Mouse (Mus musculus) CH12.LX (cell line): Measurements from ENCODE around the gene Psors1c2. TPM values are rescaled to one million over a fixed set of nuclear protein-coding genes. Genes with fewer than 3 reads are reported as not detected.

Source experiments
- DNase-seq: peaks from one replicate; pipeline ENCODE4 v3.0.0-alpha.2; 2013; ENCODE audit errors: extremely low read depth
- H3K27ac ChIP-seq: 2 replicates; pipeline ENCODE4 v1.5.1; 2012; ENCODE audit warnings: low read depth, mild to moderate bottlenecking, control low read depth, moderate library complexity; ENCODE audit not compliant: insufficient read depth
- H3K27me3 ChIP-seq: replicated peaks from 2 replicates; pipeline ENCODE3; 2012; ENCODE audit warnings: inconsistent platforms
- H3K36me3 ChIP-seq, 2 experiments: replicated peaks in 1 of 2; 2 replicates each; pipeline versions ENCODE3 to v1.6.1; 2012; ENCODE audit warnings: inconsistent platforms in 1 of 2, low read length in 1 of 2, mild to moderate bottlenecking in 1 of 2, mixed read lengths in 1 of 2, moderate library complexity in 1 of 2; ENCODE audit not compliant: control insufficient read depth in 1 of 2, insufficient read depth in 1 of 2
- H3K4me1 ChIP-seq, 2 experiments: 2 replicates each; pipeline ENCODE4 v1.6.1; 2012; ENCODE audit warnings: inconsistent platforms in 1 of 2, moderate library complexity in 1 of 2; ENCODE audit not compliant: insufficient read depth in 2 of 2, control insufficient read depth in 1 of 2
- H3K4me2 ChIP-seq: 2 replicates; pipeline ENCODE4 v1.6.1; 2012; ENCODE audit warnings: low read depth, mild to moderate bottlenecking, control low read depth; ENCODE audit not compliant: poor library complexity, insufficient read depth, severe bottlenecking
- H3K4me3 ChIP-seq, 3 experiments: fragments of 150-350 bp in 1 of 3; sonication (generic) in 1 of 3; replicated peaks in 1 of 3; 2 replicates each; pipeline versions ENCODE3 to v1.5.1; 2011 to 2012; ENCODE audit warnings: low read depth in 2 of 3, low read length in 2 of 3, mild to moderate bottlenecking in 2 of 3, moderate library complexity in 2 of 3, control low read depth in 1 of 3, improper control_type of control experiment in 1 of 3, inconsistent platforms in 1 of 3, mixed read lengths in 1 of 3; ENCODE audit not compliant: poor library complexity in 1 of 3
- H3K79me2 ChIP-seq: replicated peaks from 2 replicates; pipeline ENCODE4 v1.6.1; 2012; ENCODE audit warnings: mild to moderate bottlenecking, moderate library complexity; ENCODE audit not compliant: control insufficient read depth, poor library complexity, insufficient read depth, severe bottlenecking; ENCODE audit errors: extremely low read depth
- H3K9ac ChIP-seq: 2 replicates; pipeline ENCODE4 v1.6.1; 2012; ENCODE audit warnings: low read depth, mild to moderate bottlenecking, control low read depth, moderate library complexity; ENCODE audit not compliant: insufficient read depth
- H3K9me3 ChIP-seq: replicated peaks from 2 replicates; pipeline ENCODE3; 2012; ENCODE audit warnings: low read length, inconsistent platforms, mixed read lengths
- CHD2 ChIP-seq: IDR thresholded peaks from 2 replicates; pipeline ENCODE4 v1.6.1; 2011; ENCODE audit warnings: low read length, improper control_type of control experiment
- CTCF ChIP-seq, 2 experiments: IDR thresholded peaks in 1 of 2; conservative IDR thresholded peaks in 1 of 2; 2 replicates each; pipeline ENCODE4 v1.5.1; 2011 to 2012; ENCODE audit warnings: low read depth in 2 of 2, low read length in 2 of 2, improper control_type of control experiment in 1 of 2, inconsistent platforms in 1 of 2, mild to moderate bottlenecking in 1 of 2, moderate library complexity in 1 of 2
- E2F4 ChIP-seq: IDR thresholded peaks from 2 replicates; pipeline ENCODE4 v1.6.1; 2011; ENCODE audit warnings: low read depth, low read length, improper control_type of control experiment; ENCODE audit not compliant: insufficient replicate concordance
- EP300 ChIP-seq: IDR thresholded peaks from 2 replicates; pipeline ENCODE4 v1.6.1; 2011; ENCODE audit warnings: low read length, improper control_type of control experiment
- ETS1 ChIP-seq: conservative IDR thresholded peaks from 2 replicates; pipeline ENCODE4 v1.6.1; 2012; ENCODE audit warnings: low read depth, mild to moderate bottlenecking, inconsistent platforms, low read length, improper control_type of control experiment, moderate library complexity
- GABPA ChIP-seq: IDR thresholded peaks from 2 replicates; pipeline ENCODE4 v1.6.1; 2012; ENCODE audit warnings: low read depth, low read length, improper control_type of control experiment, inconsistent platforms; ENCODE audit not compliant: insufficient replicate concordance
- HCFC1 ChIP-seq: IDR thresholded peaks from 2 replicates; pipeline ENCODE4 v1.6.1; 2012; ENCODE audit warnings: low read depth, mild to moderate bottlenecking, inconsistent platforms, low read length, improper control_type of control experiment
- IRF4 ChIP-seq: IDR thresholded peaks from 2 replicates; pipeline ENCODE4 v1.6.1; 2014; ENCODE audit warnings: low read depth, mild to moderate bottlenecking, inconsistent platforms, low read length, improper control_type of control experiment
- JUN ChIP-seq: IDR thresholded peaks from 2 replicates; pipeline ENCODE4 v1.6.1; 2011; ENCODE audit warnings: low read depth, mild to moderate bottlenecking, low read length, improper control_type of control experiment, moderate library complexity; ENCODE audit not compliant: insufficient read depth
- MAFK ChIP-seq: IDR thresholded peaks from 2 replicates; pipeline ENCODE4 v1.6.1; 2011; ENCODE audit warnings: low read length, improper control_type of control experiment; ENCODE audit not compliant: insufficient replicate concordance
- MAX ChIP-seq: IDR thresholded peaks from 2 replicates; pipeline ENCODE4 v1.6.1; 2011; ENCODE audit warnings: low read length, improper control_type of control experiment
- MYC ChIP-seq: IDR thresholded peaks from 2 replicates; pipeline ENCODE4 v1.6.1; 2011; ENCODE audit warnings: low read depth, mild to moderate bottlenecking, improper control_type of control experiment, low read length
- NELFE ChIP-seq: IDR thresholded peaks from 2 replicates; pipeline ENCODE4 v1.6.1; 2011; ENCODE audit warnings: low read depth, low read length, improper control_type of control experiment
- PAX5 ChIP-seq: IDR thresholded peaks from 2 replicates; pipeline ENCODE4 v1.6.1; 2012; ENCODE audit warnings: low read length, inconsistent platforms, mixed read lengths
- POLR2A ChIP-seq: IDR thresholded peaks from 2 replicates; pipeline ENCODE4 v1.6.1; 2011; ENCODE audit warnings: low read depth, mild to moderate bottlenecking, improper control_type of control experiment, low read length
- POLR2AphosphoS2 ChIP-seq: IDR thresholded peaks from 2 replicates; pipeline ENCODE4 v1.6.1; 2011; ENCODE audit warnings: low read depth, low read length, improper control_type of control experiment
- RAD21 ChIP-seq: IDR thresholded peaks from 2 replicates; pipeline ENCODE4 v1.6.1; 2011; ENCODE audit warnings: low read depth, mild to moderate bottlenecking, low read length, improper control_type of control experiment, moderate library complexity
- SMC3 ChIP-seq: IDR thresholded peaks from 2 replicates; pipeline ENCODE4 v1.6.1; 2011; ENCODE audit warnings: low read depth, low read length, improper control_type of control experiment
- TCF12 ChIP-seq: IDR thresholded peaks from 2 replicates; pipeline ENCODE4 v1.6.1; 2014; ENCODE audit warnings: low read depth, mild to moderate bottlenecking, inconsistent platforms, low read length, improper control_type of control experiment
- UBTF ChIP-seq: IDR thresholded peaks from 2 replicates; pipeline ENCODE4 v1.6.1; 2012; ENCODE audit warnings: low read depth, mild to moderate bottlenecking, inconsistent platforms, low read length, improper control_type of control experiment, moderate library complexity
- USF2 ChIP-seq: conservative IDR thresholded peaks from 2 replicates; pipeline ENCODE4 v1.6.1; 2011; ENCODE audit warnings: low read depth, low read length, improper control_type of control experiment
- ZKSCAN1 ChIP-seq: IDR thresholded peaks from 2 replicates; pipeline ENCODE4 v1.6.1; 2012; ENCODE audit warnings: low read depth, inconsistent platforms, low read length, improper control_type of control experiment, borderline replicate concordance
- ZMIZ1 ChIP-seq: IDR thresholded peaks from 2 replicates; pipeline ENCODE4 v1.6.1; 2012; ENCODE audit warnings: low read depth, mild to moderate bottlenecking, inconsistent platforms, low read length, improper control_type of control experiment
- ZNF384 ChIP-seq: IDR thresholded peaks from 2 replicates; pipeline ENCODE4 v1.6.1; 2012; ENCODE audit warnings: low read depth, low read length, improper control_type of control experiment, inconsistent platforms
- dilution Hi-C: fragments of 300-500 bp; cut with MboI; formaldehyde crosslinking; loops from 2 replicates; pipeline ENCODE4 v1.14.3; 2020; ENCODE audit warnings: low sequenced_read_pairs; ENCODE audit not compliant: extremely low pct_unique_long_range_greater_than_20kb, extremely low pct_ligation_motif_present
- in situ Hi-C: fragments of 300-500 bp; cut with MboI; formaldehyde crosslinking; loops from 3 replicates; pipeline ENCODE4 v1.14.3; 2019; ENCODE audit warnings: low sequenced_read_pairs, low pct_ligation_motif_present, low pct_unique_long_range_greater_than_20kb, mixed read lengths
- polyA plus RNA-seq: library from polyadenylated mRNA; unstranded; fragments of >175 nt; gene quantifications from 2 replicates; pipeline ENCODE4 v1.2.1, GENCODE M21; 2012; ENCODE audit warnings: low read depth; ENCODE audit not compliant: insufficient read length
- total RNA-seq, 2 experiments: library from RNA; depleted of rRNA; stranded (reverse); fragments of 300-350 nt in 1 of 2; fragments of >200 nt in 1 of 2; gene quantifications; 2 replicates each; pipeline ENCODE4 v1.2.3; 2012 to 2014

The Psors1c2 gene
- total and polyA plus RNA-seq, 3 experiments = 0.27 TPM; not detected in 2

GRCm38 (mm10) chr17:35548636-35549035 lies 15.6 kb downstream of the Psors1c2 start:
- peaks cover 15 to 44% of the 10 kb centered on the region in 2 experiments for H3K4me1 ChIP-seq
- TF ChIP-seq MAX (no peak), ETS1 (no peak), IRF4 (no peak), ZMIZ1 (no peak), CHD2 (no peak), RAD21 (no peak), NELFE (no peak), SMC3 (no peak), PAX5 (no peak)
- H3K4me3 ChIP-seq = no peak overlapping the region
- dilution Hi-C loops = no loop called here
- no peak for DNase-seq
- H3K79me2 ChIP-seq = no peaks in the 10 kb centered on the region
- in situ Hi-C loops = no loop called here
- no peaks in the 10 kb centered on the region for H3K36me3 ChIP-seq
- H3K27ac ChIP-seq = no peak overlapping the region
- no peak overlapping the region for H3K4me2 ChIP-seq
- H3K27me3 ChIP-seq = peaks cover 2% of the 10 kb centered on the region
- no peak overlapping the region for H3K9ac ChIP-seq
- peaks cover 3% of the 10 kb centered on the region for H3K9me3 ChIP-seq

GRCm38 (mm10) chr17:35549437-35550142 lies 16.6 kb downstream of the Psors1c2 start:
- H3K36me3 ChIP-seq = no peaks in the 10 kb centered on the region
- H3K4me2 ChIP-seq = no peak overlapping the region
- H3K4me3 ChIP-seq = no peak overlapping the region
- H3K9me3 ChIP-seq = peaks cover 3% of the 10 kb centered on the region
- H3K79me2 ChIP-seq = no peaks in the 10 kb centered on the region
- dilution Hi-C loops (no loop called here), in situ Hi-C loops (loop anchor here (5.0 kb wide), 1 partner anchor 32 kb away; the partner anchor contains the start of genes Cchcr1 and Tcf19)
- H3K9ac ChIP-seq = no peak overlapping the region
- TF ChIP-seq USF2 = no peak
- TF ChIP-seq CTCF (conservative IDR thresholded peaks at IDR 0.05 in 1 of 2, IDR thresholded peaks at IDR 0.05 in 1 of 2; ENCODE audit: low read depth in 2 of 2, low read length in 2 of 2) = no peak
- TF ChIP-seq MAFK = no peak
- no peak for TF ChIP-seq E2F4
- no peak for TF ChIP-seq PAX5
- no peak for TF ChIP-seq UBTF
- no peak for TF ChIP-seq TCF12
- TF ChIP-seq JUN = no peak
- TF ChIP-seq RAD21 = no peak
- TF ChIP-seq HCFC1 = no peak
- no peak for TF ChIP-seq GABPA
- no peak for TF ChIP-seq MAX
- no peak for TF ChIP-seq MYC
- no peak for TF ChIP-seq ZNF384
- TF ChIP-seq POLR2A = no peak
- TF ChIP-seq POLR2AphosphoS2 = no peak
- TF ChIP-seq EP300 = no peak
- no peak for TF ChIP-seq ZKSCAN1
- TF ChIP-seq ZMIZ1 = no peak
- no peak for DNase-seq
- peaks cover 2% of the 10 kb centered on the region for H3K27me3 ChIP-seq
- H3K27ac ChIP-seq = no peak overlapping the region
- peaks cover 20 to 44% of the 10 kb centered on the region in 2 experiments for H3K4me1 ChIP-seq
